Mouse (Mus musculus) MEL (cell line): ENCODE results near the gene Glmn. TPM values are rescaled to one million over a fixed set of nuclear protein-coding genes. Genes with fewer than 3 reads are reported as not detected.

ENCODE experiments used
- DNase-seq: peaks from one replicate; pipeline ENCODE4 v3.0.0; 2011; ENCODE audit warnings: low read depth, low spot score
- H3K27ac ChIP-seq: 2 replicates; pipeline ENCODE4 v1.5.1; 2012; ENCODE audit warnings: low read depth, mild to moderate bottlenecking, control low read depth, low read length, moderate library complexity; ENCODE audit not compliant: control insufficient read depth
- H3K27me3 ChIP-seq, 2 experiments: fragments of 150-350 bp in 1 of 2; sonication (generic) in 1 of 2; 2 replicates each; pipeline ENCODE4 v1.6.1; 2012; ENCODE audit warnings: low read length in 2 of 2, mild to moderate bottlenecking in 2 of 2, improper control_type of control experiment in 1 of 2, moderate library complexity in 1 of 2; ENCODE audit not compliant: insufficient read depth in 2 of 2, control insufficient read depth in 1 of 2
- H3K36me3 ChIP-seq, 2 experiments: 2 replicates each; pipeline ENCODE4 v1.6.1; 2012 to 2014; ENCODE audit warnings: low read length in 2 of 2, improper control_type of control experiment in 1 of 2, inconsistent platforms in 1 of 2, mild to moderate bottlenecking in 1 of 2; ENCODE audit not compliant: insufficient read depth in 2 of 2, control insufficient read depth in 1 of 2
- H3K4me1 ChIP-seq, 2 experiments: fragments of 150-350 bp in 1 of 2; sonication (generic) in 1 of 2; 2 replicates each; pipeline ENCODE4 v1.6.1; 2012; ENCODE audit warnings: low read length in 2 of 2, improper control_type of control experiment in 1 of 2, mild to moderate bottlenecking in 1 of 2; ENCODE audit not compliant: insufficient read depth in 2 of 2, control insufficient read depth in 1 of 2
- H3K4me3 ChIP-seq, 2 experiments: fragments of 150-350 bp in 1 of 2; sonication (generic) in 1 of 2; 2 replicates each; pipeline ENCODE4 v1.5.1; 2012; ENCODE audit warnings: low read depth in 2 of 2, low read length in 2 of 2, mild to moderate bottlenecking in 2 of 2, moderate library complexity in 2 of 2, control low read depth in 1 of 2, improper control_type of control experiment in 1 of 2; ENCODE audit not compliant: control insufficient read depth in 1 of 2, insufficient read depth in 1 of 2
- H3K79me2 ChIP-seq: 2 replicates; pipeline ENCODE4 v1.6.1; 2012; ENCODE audit warnings: mild to moderate bottlenecking, low read length, moderate library complexity; ENCODE audit not compliant: control insufficient read depth, poor library complexity, insufficient read depth
- H3K9ac ChIP-seq: 2 replicates; pipeline ENCODE4 v1.6.1; 2012; ENCODE audit warnings: low read depth, mild to moderate bottlenecking, control low read depth, low read length, moderate library complexity; ENCODE audit not compliant: control insufficient read depth, poor library complexity, severe bottlenecking
- H3K9me3 ChIP-seq: fragments of 150-350 bp; sonication (generic); replicated peaks from 2 replicates; pipeline ENCODE4 v1.6.1; 2012; ENCODE audit warnings: mild to moderate bottlenecking, low read length, improper control_type of control experiment, moderate library complexity; ENCODE audit not compliant: insufficient read depth
- CHD1 ChIP-seq: IDR thresholded peaks from 2 replicates; pipeline ENCODE4 v1.6.1; 2012; ENCODE audit warnings: low read depth, mild to moderate bottlenecking, inconsistent platforms, low read length, improper control_type of control experiment
- ELF1 ChIP-seq: IDR thresholded peaks from 2 replicates; pipeline ENCODE4 v1.6.1; 2014; ENCODE audit warnings: low read depth, mild to moderate bottlenecking, inconsistent platforms, low read length, improper control_type of control experiment, moderate library complexity
- EP300 ChIP-seq, 2 experiments: IDR thresholded peaks; 2 replicates each; pipeline ENCODE4 v1.6.1; 2011; ENCODE audit warnings: improper control_type of control experiment in 2 of 2, low read length in 2 of 2, low read depth in 1 of 2, mild to moderate bottlenecking in 1 of 2
- GABPA ChIP-seq: IDR thresholded peaks from 2 replicates; pipeline ENCODE4 v1.6.1; 2012; ENCODE audit warnings: low read depth, mild to moderate bottlenecking, inconsistent platforms, low read length, improper control_type of control experiment, moderate library complexity
- GATA1 ChIP-seq: IDR thresholded peaks from 2 replicates; pipeline ENCODE4 v1.6.1; 2011; ENCODE audit warnings: low read depth, low read length, improper control_type of control experiment
- MAFK ChIP-seq: IDR thresholded peaks from 2 replicates; pipeline ENCODE4 v1.6.1; 2011; ENCODE audit warnings: low read depth, mild to moderate bottlenecking, low read length, improper control_type of control experiment, borderline replicate concordance
- MAZ ChIP-seq: IDR thresholded peaks from 2 replicates; pipeline ENCODE4 v1.6.1; 2012; ENCODE audit warnings: low read depth, mild to moderate bottlenecking, inconsistent platforms, low read length, improper control_type of control experiment
- MEF2A ChIP-seq: IDR thresholded peaks from 2 replicates; pipeline ENCODE4 v1.6.1; 2014; ENCODE audit warnings: low read depth, mild to moderate bottlenecking, inconsistent platforms, low read length, improper control_type of control experiment; ENCODE audit not compliant: poor library complexity, insufficient replicate concordance, severe bottlenecking; ENCODE audit errors: extremely low read depth
- NELFE ChIP-seq: IDR thresholded peaks from 2 replicates; pipeline ENCODE4 v1.6.1; 2011; ENCODE audit warnings: low read depth, low read length, improper control_type of control experiment
- POLR2AphosphoS2 ChIP-seq: IDR thresholded peaks from 2 replicates; pipeline ENCODE4 v1.6.1; 2011; ENCODE audit warnings: low read length, improper control_type of control experiment
- SIN3A ChIP-seq: IDR thresholded peaks from 2 replicates; pipeline ENCODE4 v1.6.1; 2012; ENCODE audit warnings: low read length, improper control_type of control experiment, inconsistent platforms
- TAL1 ChIP-seq: IDR thresholded peaks from 2 replicates; pipeline ENCODE4 v1.6.1; 2012; ENCODE audit warnings: mild to moderate bottlenecking, inconsistent platforms, low read length, moderate library complexity, mixed read lengths
- TCF12 ChIP-seq: IDR thresholded peaks from 2 replicates; pipeline ENCODE4 v1.6.1; 2014; ENCODE audit warnings: low read depth, mild to moderate bottlenecking, inconsistent platforms, low read length, improper control_type of control experiment, moderate library complexity
- UBTF ChIP-seq: IDR thresholded peaks from 2 replicates; pipeline ENCODE4 v1.6.1; 2012; ENCODE audit warnings: low read depth, mild to moderate bottlenecking, inconsistent platforms, low read length, improper control_type of control experiment, moderate library complexity, borderline replicate concordance; ENCODE audit not compliant: insufficient read depth
- USF1 ChIP-seq: IDR thresholded peaks from 2 replicates; pipeline ENCODE4 v1.6.1; 2014; ENCODE audit warnings: low read depth, mild to moderate bottlenecking, inconsistent platforms, low read length, improper control_type of control experiment, moderate library complexity
- polyA plus RNA-seq, 2 experiments: library from polyadenylated mRNA; stranded (reverse) in 1 of 2; unstranded in 1 of 2; fragments of >175 nt in 1 of 2; fragments of >200 nt in 1 of 2; gene quantifications; 2 replicates each; pipeline versions ENCODE4 v1.2.1 to v1.2.4; 2012; ENCODE audit warnings: low replicate concordance in 2 of 2, low read depth in 1 of 2; ENCODE audit not compliant: insufficient read length in 2 of 2, insufficient read depth in 1 of 2, missing spikeins in 1 of 2
- total RNA-seq: library from RNA; depleted of rRNA; stranded (reverse); fragments of 300-350 nt; gene quantifications from 2 replicates; pipeline ENCODE4 v1.2.3, GENCODE M21; 2012

Gene Glmn
- total and polyA plus RNA-seq, 3 experiments, result 7.3 to 7.9 TPM; not detected in 1

DNA sequence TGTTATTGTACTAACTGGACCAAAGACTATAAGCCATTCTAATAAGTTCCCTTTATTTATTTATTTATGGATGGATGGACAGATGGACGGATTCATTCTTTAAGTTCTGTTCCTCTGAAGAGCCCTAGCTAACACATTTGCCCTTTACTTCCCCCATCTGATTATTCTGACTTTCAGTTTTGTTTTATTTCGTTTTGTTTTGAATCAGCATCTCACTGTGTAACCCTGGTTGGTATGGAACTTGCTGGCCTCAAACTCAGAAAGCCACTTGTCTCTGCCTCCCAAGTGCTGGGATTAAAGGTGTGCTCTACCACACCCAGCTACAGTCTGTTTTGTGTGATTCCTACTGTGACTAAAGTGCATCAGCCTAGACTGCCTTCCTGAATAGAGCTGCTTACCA, 48.2 kb upstream of the Glmn start:
- TF ChIP-seq SIN3A (no peak), CHD1 (no peak), MAFK (no peak), MEF2A (no peak), POLR2AphosphoS2 (no peak), UBTF (no peak), NELFE (no peak), TAL1 (no peak), MAZ (no peak), EP300 (IDR thresholded peaks at IDR 0.05; ENCODE audit: low read depth in 1 of 2, low read length in 2 of 2) (no peak)
- TF ChIP-seq, all 39 proteins: peak for 0
- no peaks in the 10 kb centered on the region for H3K9me3 ChIP-seq
- H3K4me3 ChIP-seq, result no peak overlapping the region
- no peak overlapping the region for H3K9ac ChIP-seq
- H3K27ac ChIP-seq, result no peak overlapping the region
- peaks cover 1 to 21% of the 10 kb centered on the region in 2 experiments for H3K36me3 ChIP-seq
- DNase-seq, result no peak
- H3K4me1 ChIP-seq, result peaks cover 25 to 27% of the 10 kb centered on the region in 2 experiments
- no peaks in the 10 kb centered on the region for H3K79me2 ChIP-seq
- no peaks in the 10 kb centered on the region for H3K27me3 ChIP-seq

DNA sequence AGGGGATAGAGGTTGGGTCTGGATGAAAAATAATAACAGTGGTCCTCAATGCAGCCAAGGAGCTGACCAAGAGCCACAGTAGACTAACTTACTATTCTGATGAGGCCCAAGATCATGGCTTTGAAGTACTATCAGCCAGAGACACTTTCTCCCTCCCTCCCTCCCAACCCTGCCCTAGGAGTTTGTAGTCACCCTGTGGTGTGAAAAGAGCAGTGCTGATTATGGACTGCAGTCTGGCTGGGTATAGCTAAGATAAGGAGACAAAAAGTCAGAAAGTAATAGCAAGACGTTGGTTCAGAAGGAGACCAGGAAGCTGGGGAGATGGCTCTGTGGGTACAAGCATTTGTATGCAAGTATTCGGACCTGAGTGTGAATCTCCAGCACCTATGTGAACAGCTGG, 46.9 kb upstream of the Glmn start:
- peak; percentile 58 for DNase-seq
- Histone ChIP-seq H3K9me3 (no peaks in the 10 kb centered on the region), H3K9ac (no peak overlapping the region), H3K4me1 (peaks cover 12 to 14% of the 10 kb centered on the region in 2 experiments), H3K27ac (no peak overlapping the region), H3K79me2 (no peaks in the 10 kb centered on the region), H3K4me3 (no peak overlapping the region), H3K27me3 (no peaks in the 10 kb centered on the region), H3K36me3 (peaks cover 1 to 8% of the 10 kb centered on the region in 2 experiments)
- peak; percentile 34; the same call in 1 of the 2 replicates for TF ChIP-seq TCF12
- no peak for TF ChIP-seq GABPA
- 0 out of 2 replicates have a peak, but pooled peaks have one; percentile 11 for TF ChIP-seq SIN3A
- TF ChIP-seq EP300 (IDR thresholded peaks at IDR 0.05; ENCODE audit: low read depth in 1 of 2, low read length in 2 of 2), result peak; percentile 47 to 56; a peak in 3 of 4 replicates
- peak; percentile 28; the same call in 1 of the 2 replicates for TF ChIP-seq ELF1
- no peak for TF ChIP-seq USF1
- peak; percentile 42; the same call in 1 of the 2 replicates for TF ChIP-seq GATA1
